Mouse (Mus musculus) cerebral cortex, adult 2 months (tissue): ENCODE measurements around the gene Zfp12.

Experiments
- WGBS: fragments of 180-500 bp; shearing (Covaris S2); methylation state at CpG from one replicate; pipeline ENCODE4 v1.1.7; 2018; 5-methylcytosine and 5-hydroxymethylcytosine counted together

Gene Zfp12

GRCm38 (mm10) chr5:143235028-143235693 lies at the start of gene Zfp12:
TSS of gene Zfp12 (plus strand) at chr5:143235163.
- WGBS, result under 1% methylated on average over 58 of the region's 58 CpGs

GRCm38 (mm10) chr5:143188014-143188413 lies 46.9 kb upstream of the Zfp12 start:
- 83% methylated on average over 1 of the region's 1 CpGs for WGBS

GRCm38 (mm10) chr5:143192806-143193205 lies 42.2 kb upstream of the Zfp12 start:
- WGBS, result 90% methylated on average over 8 of the region's 8 CpGs

- 74% methylated on average over 8 of the region's 8 CpGs for WGBS
Observed at GRCm38 (mm10) chr5:143194747-143195146, 40.2 kb upstream of the Zfp12 start.

GRCm38 (mm10) chr5:143195166-143195565 lies 39.8 kb upstream of the Zfp12 start:
- 76% methylated on average over 2 of the region's 2 CpGs for WGBS

- WGBS, result 89% methylated on average over 4 of the region's 4 CpGs
Observed at GRCm38 (mm10) chr5:143196506-143196905, 38.5 kb upstream of the Zfp12 start.

GRCm38 (mm10) chr5:143205015-143205414 lies 29.9 kb upstream of the Zfp12 start:
- 77% methylated on average over 3 of the region's 3 CpGs for WGBS

GRCm38 (mm10) chr5:143213832-143214231 lies 21.1 kb upstream of the Zfp12 start:
- WGBS, result 93% methylated on average over 2 of the region's 2 CpGs

- 87% methylated on average over 5 of the region's 5 CpGs for WGBS
Observed at GRCm38 (mm10) chr5:143220996-143221395, 14.0 kb upstream of the Zfp12 start.

GRCm38 (mm10) chr5:143222287-143222686 lies 12.7 kb upstream of the Zfp12 start:
- WGBS, result 78% methylated on average over 1 of the region's 1 CpGs

- WGBS, result 93% methylated on average over 3 of the region's 3 CpGs
Observed at GRCm38 (mm10) chr5:143226790-143227189, 8.2 kb upstream of the Zfp12 start, which contains the start of gene Spdye4a. TSS of gene Spdye4a (minus strand) at chr5:143226890.

GRCm38 (mm10) chr5:143236036-143236435 lies 1.1 kb downstream of the Zfp12 start:
- WGBS, result 29% methylated on average over 9 of the region's 9 CpGs

GRCm38 (mm10) chr5:143244926-143245325 lies 10.0 kb downstream of the Zfp12 start:
- WGBS, result 96% methylated on average over 26 of the region's 26 CpGs

- 64% methylated on average over 6 of the region's 6 CpGs for WGBS
Observed at GRCm38 (mm10) chr5:143252039-143252438, 17.1 kb downstream of the Zfp12 start.

- whole genome bisulfite sequencing, result 76% methylated on average over 18 of the region's 18 CpGs
Observed at GRCm38 (mm10) chr5:143252791-143253185, 17.8 kb downstream of the Zfp12 start.

- 32% methylated on average over 103 of the region's 103 CpGs for WGBS
Observed at GRCm38 (mm10) chr5:143253186-143253880, 18.4 kb downstream of the Zfp12 start.

- 27% methylated on average over 81 of the region's 81 CpGs for WGBS
Observed at GRCm38 (mm10) chr5:143253881-143254486, 19.0 kb downstream of the Zfp12 start.

- 66% methylated on average over 66 of the region's 66 CpGs for WGBS
Observed at GRCm38 (mm10) chr5:143254487-143255130, 19.6 kb downstream of the Zfp12 start.

- WGBS, result 75% methylated on average over 24 of the region's 24 CpGs
Observed at GRCm38 (mm10) chr5:143255131-143255519, 20.2 kb downstream of the Zfp12 start.

- 94% methylated on average over 5 of the region's 5 CpGs for WGBS
Observed at GRCm38 (mm10) chr5:143255802-143256201, 20.8 kb downstream of the Zfp12 start.

GRCm38 (mm10) chr5:143261636-143262035 lies 26.7 kb downstream of the Zfp12 start:
- WGBS, result 45% methylated on average over 8 of the region's 8 CpGs

GRCm38 (mm10) chr5:143264689-143265088 lies 29.7 kb downstream of the Zfp12 start:
- WGBS, result 72% methylated on average over 10 of the region's 10 CpGs
